Mouse (Mus musculus) CH12F3 (cell line): ENCODE data around the gene Kcnk5.

Experiments used
- in situ Hi-C: fragments of 300-500 bp; cut with MboI; formaldehyde crosslinking; loops from 2 replicates; pipeline ENCODE4 v1.14.3; 2020; ENCODE audit warnings: low sequenced_read_pairs

The Kcnk5 gene

GRCm38 (mm10) chr14:20120868-20121267, 60.7 kb downstream of the Kcnk5 start:
- in situ Hi-C loops = no loop called here

GRCm38 (mm10) chr14:20120012-20120411, 61.6 kb downstream of the Kcnk5 start:
- in situ Hi-C loops = no loop called here

- in situ Hi-C loops = no loop called here
Measured at GRCm38 (mm10) chr14:20116149-20116605, 65.4 kb downstream of the Kcnk5 start.

- in situ Hi-C loops = no loop called here
Measured at GRCm38 (mm10) chr14:20114951-20115350, 66.7 kb downstream of the Kcnk5 start.

- in situ Hi-C loops = no loop called here
Measured at GRCm38 (mm10) chr14:20113964-20114363, 67.6 kb downstream of the Kcnk5 start.

- in situ Hi-C loops = no loop called here
Measured at GRCm38 (mm10) chr14:20113189-20113961, 68.2 kb downstream of the Kcnk5 start.

- in situ Hi-C loops = no loop called here
Measured at GRCm38 (mm10) chr14:20112218-20112617, 69.4 kb downstream of the Kcnk5 start.

- in situ Hi-C loops = no loop called here
Measured at GRCm38 (mm10) chr14:20110945-20111344, 70.7 kb downstream of the Kcnk5 start.

- in situ Hi-C loops = loop anchor here (10.0 kb wide), 1 partner anchor 159 kb away; the partner anchor contains the start of gene Kcnk16
Measured at GRCm38 (mm10) chr14:20106271-20106670, 75.3 kb downstream of the Kcnk5 start.

- in situ Hi-C loops = loop anchor here (10.0 kb wide), 1 partner anchor 162 kb away; the partner anchor contains the start of gene Kcnk16
Measured at GRCm38 (mm10) chr14:20103207-20103606, 78.4 kb downstream of the Kcnk5 start.

GRCm38 (mm10) chr14:20098061-20098460, 83.5 kb downstream of the Kcnk5 start:
- in situ Hi-C loops = no loop called here

GRCm38 (mm10) chr14:20094942-20095341, 86.7 kb downstream of the Kcnk5 start:
- in situ Hi-C loops = no loop called here

GRCm38 (mm10) chr14:20093493-20093892, 88.1 kb downstream of the Kcnk5 start:
- in situ Hi-C loops = no loop called here
